Mouse (Mus musculus) 3T3-L1 (cell line): ENCODE results near the gene Igdcc3.

Experiments used
- DNase-seq: peaks from one replicate; pipeline ENCODE4 v3.0.0-alpha.2; 2015; ENCODE audit warnings: low read depth, low spot score

Gene Igdcc3

GRCm38 (mm10) chr9:65140936-65141305 lies at the start of gene Igdcc3:
Igdcc3 (plus strand) TSS chr9:65141189.
- no peak for DNase-seq

DNA sequence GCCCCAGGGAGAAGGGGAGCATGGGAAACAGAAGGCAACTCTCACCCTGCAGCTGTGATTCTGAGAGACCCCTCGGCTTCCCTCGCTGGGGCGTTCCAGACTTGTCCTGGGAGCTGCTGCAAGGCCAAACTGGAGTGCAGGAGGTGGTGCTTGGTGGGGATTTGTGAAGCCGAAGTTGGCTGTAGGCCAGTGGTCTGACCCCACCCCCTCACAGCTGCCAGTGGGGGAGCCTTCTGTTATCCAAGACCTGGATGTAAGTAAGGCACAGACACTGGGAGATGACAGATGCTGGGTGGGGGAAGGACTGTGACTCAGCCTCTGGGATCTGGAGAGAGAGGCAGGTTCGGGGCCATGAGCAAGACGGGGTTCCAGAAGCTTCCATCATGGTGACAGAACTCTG lies 46.8 kb upstream of the Igdcc3 start:
- peak; percentile 15 for DNase-seq

DNA sequence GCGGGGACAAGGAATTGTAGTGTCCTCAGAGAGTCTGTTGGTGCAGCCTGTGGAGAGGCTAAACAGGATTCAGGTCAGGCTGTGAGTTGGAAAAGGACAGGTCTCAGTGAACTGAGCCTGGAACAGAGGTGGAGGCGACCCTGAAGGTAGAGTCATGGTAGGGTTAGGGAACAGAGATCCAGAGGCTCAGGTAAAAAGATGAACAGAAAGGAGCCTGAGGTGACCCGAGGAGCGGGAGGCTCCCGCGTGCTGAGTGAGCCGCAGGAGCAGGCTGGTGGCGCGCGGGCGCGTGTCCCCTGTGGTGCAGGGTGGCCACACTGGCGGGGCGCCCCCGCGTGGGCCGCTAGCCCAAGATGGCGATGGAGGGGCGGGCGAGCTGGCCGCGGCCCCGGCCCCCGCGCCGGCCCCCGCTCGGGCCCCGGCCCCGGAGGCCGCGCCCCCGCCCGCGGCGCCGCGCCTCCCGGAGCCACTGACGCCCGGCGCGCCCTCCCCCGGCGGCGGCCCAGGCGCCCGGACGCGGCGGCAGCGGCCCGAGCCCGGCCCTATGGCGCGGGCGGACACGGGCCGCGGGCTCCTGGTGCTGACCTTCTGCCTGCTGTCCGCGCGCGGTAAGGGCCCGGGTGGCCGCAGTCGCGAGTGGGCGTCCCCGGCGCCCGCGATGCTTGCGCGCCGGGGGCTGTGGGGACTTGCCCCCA lies 39.9 kb upstream of the Igdcc3 start, which contains the start of gene Igdcc4:
Igdcc4 (plus strand) TSS at position 496 of the 695 bp plus-strand sequence.
- DNase-seq = no peak

DNA sequence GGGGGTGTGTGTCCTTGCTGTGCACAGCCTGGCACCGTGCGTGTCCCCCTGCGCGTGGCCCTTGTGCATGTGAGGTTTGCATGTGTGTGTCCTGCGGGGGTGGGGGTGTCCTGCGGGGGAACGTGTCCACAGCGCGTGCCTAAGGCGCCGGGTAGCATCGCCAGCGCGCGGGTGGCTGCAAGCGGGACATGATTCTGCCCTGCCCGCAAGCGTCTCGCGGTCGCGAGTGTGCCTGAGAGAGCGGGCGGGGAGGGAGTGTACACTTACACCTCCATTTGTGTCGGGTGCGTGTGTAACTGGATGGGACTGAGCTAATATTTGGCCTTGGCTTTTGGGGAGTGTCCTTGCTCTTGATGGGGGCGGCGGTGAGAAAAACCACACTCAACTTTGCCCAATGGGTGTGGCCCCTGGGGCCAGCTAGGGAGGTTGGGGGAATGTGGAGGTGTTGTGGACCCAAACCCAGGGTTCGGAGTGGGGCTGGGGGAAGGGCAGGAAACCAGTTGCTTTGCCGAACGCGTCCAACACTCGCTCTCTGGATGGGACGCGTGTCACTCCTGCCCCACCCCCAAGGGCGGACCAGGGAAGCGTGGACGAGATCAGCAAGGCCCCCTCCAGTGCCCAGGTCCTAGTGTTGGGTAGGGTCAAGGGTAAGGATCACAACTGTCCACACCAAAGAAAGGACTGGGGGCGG lies 39.2 kb upstream of the Igdcc3 start:
- no peak for DNase-seq

- no peak for DNase-seq
These were observed 38.4 kb upstream of the Igdcc3 start for GRCm38 (mm10) chr9:65102377-65103172.

- no peak for DNase-seq
These were observed 37.7 kb upstream of the Igdcc3 start for GRCm38 (mm10) chr9:65103173-65103752.

GRCm38 (mm10) chr9:65106821-65107220 lies 34.2 kb upstream of the Igdcc3 start:
- no peak for DNase-seq

DNA sequence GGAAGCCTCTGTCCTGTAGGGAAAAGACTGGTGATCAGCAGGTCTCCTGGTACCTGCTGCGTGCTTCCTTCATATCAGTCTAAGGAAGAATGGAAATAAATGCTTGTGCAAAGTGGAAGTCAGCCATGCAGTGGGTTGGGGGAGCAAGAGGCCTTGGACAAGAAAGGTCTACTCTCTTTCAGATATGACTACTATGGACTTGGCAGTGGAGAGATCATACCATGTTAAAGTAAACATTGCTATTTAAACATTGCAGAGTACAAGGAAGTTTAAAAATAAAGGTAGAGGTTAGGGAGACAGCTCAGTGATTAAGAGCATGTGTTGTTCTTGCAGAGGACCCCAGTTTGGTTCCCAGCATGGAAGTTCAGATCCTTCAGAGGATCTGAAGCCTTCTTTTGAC lies 33.1 kb upstream of the Igdcc3 start:
- DNase-seq = no peak

DNA sequence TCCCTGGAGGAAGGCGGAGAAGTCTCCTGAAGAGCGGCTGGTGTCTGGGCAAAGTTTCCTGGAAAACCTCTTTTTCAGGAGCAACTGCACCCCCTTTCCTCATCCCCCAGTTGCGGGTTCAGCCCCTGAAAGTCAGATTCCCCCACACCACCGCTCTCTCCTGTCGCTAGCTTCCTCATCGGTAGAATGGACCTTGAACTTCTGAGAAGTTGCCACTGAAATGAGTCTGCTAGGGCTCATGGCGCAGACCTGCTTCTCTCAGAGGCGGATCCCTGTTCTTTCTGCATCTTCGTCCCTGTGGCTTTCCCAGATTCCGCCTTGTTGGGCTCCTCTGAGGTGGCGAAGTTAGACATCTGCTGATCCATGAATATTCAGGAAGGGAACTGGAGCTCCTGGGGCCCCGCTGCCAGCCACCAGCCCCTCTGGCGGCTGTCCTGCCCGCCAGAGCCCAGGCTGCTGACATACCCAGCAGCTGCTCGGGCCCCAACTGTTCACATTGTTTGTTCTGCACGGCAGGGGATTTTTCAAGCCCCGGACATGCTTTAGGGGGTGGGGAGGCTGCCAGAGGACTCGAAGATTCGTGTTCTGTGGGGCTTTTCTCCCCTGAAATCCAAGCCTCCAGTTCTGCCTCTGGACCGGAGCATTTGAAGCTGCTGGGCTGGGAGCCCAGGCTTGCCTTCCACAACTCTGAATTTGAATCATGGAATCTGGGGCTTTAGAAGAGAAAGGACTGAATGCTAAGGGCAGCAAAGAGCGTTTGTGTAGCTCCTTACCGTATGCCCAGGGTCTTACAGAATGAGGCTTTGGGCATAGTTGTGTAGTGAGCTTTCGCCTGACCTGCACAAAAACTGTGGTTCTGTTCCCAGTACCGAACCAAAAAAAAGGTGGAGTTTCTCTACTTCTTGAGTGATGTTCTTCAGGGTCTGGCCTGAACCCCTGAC lies 31.6 kb upstream of the Igdcc3 start:
- DNase-seq = no peak

GRCm38 (mm10) chr9:65111698-65112097 lies 29.3 kb upstream of the Igdcc3 start:
- no peak for DNase-seq

GRCm38 (mm10) chr9:65113694-65114093 lies 27.3 kb upstream of the Igdcc3 start:
- no peak for DNase-seq

DNA sequence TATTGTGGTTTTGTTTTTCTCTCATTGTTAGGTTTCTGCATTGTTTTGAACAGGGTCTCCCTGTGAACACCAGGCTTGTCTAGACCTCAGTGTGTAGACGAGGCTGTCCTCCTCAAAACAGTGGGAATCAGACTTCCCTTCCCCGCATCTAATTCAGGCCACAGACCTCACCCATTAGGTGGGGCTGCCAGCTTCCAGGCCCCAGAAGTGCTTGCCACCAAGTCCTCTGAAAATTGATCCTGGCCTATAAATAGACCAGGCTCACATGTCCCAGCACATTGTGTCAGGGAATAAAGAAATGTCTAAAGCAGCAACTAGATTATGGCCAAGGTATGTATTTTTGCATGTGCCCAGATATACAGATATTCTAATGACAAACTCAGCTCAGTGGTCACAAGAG lies 25.1 kb upstream of the Igdcc3 start:
- no peak for DNase-seq

DNA sequence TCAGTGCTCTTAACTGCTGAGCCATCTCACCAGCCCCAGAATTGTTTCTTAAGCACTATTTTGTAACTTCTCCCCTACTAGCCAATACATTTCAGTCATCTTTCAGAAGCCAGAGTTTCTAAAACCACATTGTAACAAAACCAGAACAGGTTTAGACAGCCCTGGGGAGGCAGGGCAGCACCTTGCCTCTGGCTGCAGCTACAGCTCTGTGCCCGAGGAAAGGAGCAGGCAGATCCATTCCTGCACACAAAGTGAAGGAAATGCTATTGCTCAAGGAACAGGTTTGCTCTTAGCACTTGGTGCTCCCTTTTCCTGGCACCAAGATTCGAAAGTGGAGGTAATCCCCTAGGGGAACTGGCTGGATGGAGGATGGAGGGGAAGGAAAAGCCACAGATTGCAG lies 23.5 kb upstream of the Igdcc3 start:
- DNase-seq = no peak

- peak; percentile 72 for DNase-seq
These were observed 20.1 kb upstream of the Igdcc3 start for GRCm38 (mm10) chr9:65120935-65121334.

GRCm38 (mm10) chr9:65122545-65122944 lies 18.4 kb upstream of the Igdcc3 start:
- no peak for DNase-seq

DNA sequence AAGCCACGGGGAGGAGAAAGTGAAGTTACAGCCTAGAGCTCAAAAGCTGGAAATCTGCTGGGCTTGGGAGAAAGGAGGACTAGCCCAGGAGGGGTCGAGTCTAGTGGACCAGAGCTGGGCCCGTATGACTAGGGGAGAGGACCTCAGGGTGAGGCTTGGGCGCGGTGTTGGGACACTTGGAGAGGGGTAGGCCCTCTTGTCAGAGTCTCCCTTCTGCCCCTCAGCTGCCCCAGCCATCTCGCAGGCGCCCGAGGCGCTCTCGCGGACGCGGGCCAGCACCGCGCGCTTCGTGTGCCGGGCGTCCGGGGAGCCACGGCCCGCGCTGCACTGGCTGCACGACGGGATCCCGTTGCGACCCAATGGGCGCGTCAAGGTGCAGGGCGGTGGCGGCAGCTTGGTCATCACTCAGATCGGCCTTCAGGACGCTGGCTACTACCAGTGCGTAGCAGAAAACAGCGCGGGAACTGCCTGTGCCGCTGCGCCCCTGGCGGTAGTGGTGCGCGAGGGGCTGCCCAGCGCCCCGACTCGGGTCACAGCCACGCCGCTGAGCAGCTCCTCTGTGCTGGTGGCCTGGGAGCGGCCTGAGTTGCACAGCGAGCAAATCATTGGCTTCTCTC lies 17.3 kb upstream of the Igdcc3 start:
- DNase-seq = no peak

DNA sequence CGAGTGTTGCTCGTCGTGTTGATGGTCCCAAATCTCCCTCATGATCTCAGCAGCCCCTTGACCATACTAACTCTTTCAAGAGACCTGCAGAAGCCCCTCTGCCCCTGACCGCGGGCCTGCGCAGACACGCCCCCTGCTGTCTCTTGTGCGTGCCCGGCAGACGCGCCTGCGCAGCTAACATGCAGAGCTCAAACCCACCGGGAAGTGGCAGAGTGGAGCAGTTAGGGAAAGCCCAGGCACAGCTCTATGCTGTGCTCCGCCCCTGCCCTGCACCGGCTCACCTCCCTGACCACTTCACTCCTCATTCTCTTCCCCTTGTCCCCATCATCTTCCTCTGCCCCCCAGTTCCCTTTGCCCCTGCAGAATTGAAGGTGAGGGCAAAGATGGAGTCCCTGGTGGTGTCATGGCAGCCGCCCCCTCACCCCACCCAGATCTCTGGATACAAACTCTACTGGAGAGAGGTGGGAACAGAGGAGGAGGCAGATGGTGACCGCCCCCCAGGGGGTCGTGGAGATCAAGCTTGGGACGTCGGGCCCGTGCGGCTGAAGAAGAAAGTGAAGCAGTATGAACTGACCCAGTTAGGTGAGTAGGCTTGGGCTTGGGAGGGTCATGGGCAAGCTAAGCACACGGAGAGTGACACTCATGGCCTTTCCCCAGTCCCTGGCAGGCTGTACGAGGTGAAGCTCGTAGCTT lies 12.7 kb upstream of the Igdcc3 start:
- DNase-seq = no peak

DNA sequence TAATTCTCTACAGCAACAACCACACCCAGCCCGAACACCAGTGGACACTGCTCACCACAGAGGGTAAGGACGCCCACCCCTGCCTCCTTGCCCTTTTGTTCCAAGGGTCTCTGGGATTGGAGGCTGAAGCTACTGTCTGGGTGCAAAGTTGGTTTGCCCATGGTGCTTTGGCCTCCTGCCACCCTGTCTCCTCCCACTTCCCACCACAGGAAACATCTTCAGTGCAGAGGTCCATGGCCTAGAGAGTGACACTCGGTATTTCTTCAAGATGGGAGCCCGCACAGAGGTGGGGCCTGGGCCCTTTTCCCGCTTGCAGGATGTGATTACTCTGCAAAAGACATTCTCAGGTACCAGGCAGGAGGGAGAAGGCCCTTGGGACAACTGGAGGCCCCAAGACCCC lies 9.3 kb upstream of the Igdcc3 start:
- DNase-seq = no peak

- peak; percentile 77 for DNase-seq
These were observed 7.2 kb upstream of the Igdcc3 start for GRCm38 (mm10) chr9:65133739-65134138.

DNA sequence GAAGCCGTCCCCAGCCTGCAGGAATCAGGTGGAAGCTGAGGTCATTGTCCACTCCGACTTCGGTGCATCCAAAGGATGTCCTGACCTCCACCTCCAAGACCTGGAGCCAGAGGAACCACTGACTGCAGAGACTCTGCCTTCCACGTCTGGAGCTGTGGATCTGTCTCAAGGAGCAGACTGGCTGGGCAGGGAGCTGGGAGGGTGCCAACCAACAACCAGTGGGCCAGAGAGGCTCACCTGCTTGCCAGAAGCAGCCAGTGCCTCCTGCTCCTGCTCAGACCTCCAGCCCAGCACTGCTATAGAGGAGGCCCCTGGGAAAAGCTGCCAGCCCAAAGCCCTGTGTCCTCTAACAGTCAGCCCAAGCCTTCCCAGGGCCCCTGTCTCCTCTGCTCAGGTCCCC lies 5.9 kb upstream of the Igdcc3 start:
- no peak for DNase-seq
